Mouse (Mus musculus) liver, adult 2 months (tissue): ENCODE results near the gene Veph1.

Experiments used
- CTCF ChIP-seq: fragments of 200-500 bp; IDR thresholded peaks from 2 replicates; pipeline ENCODE4 v1.5.1; 2011; ENCODE audit warnings: low read depth, low read length, control low read depth
- POLR2A ChIP-seq: fragments of 200-500 bp; IDR thresholded peaks from 2 replicates; pipeline ENCODE4 v1.6.1; 2011; ENCODE audit warnings: low read length, control low read depth; ENCODE audit not compliant: insufficient read depth; ENCODE audit errors: extremely low read depth

GRCm38 (mm10) chr3:66166606-66167290 lies 129.9 kb downstream of the Veph1 start:
- TF ChIP-seq CTCF (no peak), POLR2A (no peak)
